In genomic region chr5:9427581-9428241, GRCm38 (mm10) we compare ENCODE assay signal across 8 mouse cellular contexts.
A peak's percentile ranks its signal among the peaks of the same experiment; 100 is the strongest.
DNase-seq lines count a peak whose midpoint lies in the region; ATAC-seq and TF ChIP-seq lines count a peak whose summit lies in the region.

No protein-coding gene starts in this region.

- H3K27me3 ChIP-seq in hindbrain, postnatal 0 days (ENCODE audit: insufficient read depth, low read length): no peaks in the 10 kb centered on the region

- no peak overlapping the region for H3K4me3 ChIP-seq in hindbrain, postnatal 0 days (ENCODE audit: low read length)

- 39% methylated on average over 10 of the region's 10 CpGs for WGBS in hindbrain, postnatal 0 days

- H3K9me3 ChIP-seq in hindbrain, postnatal 0 days (ENCODE audit: low read length): no peaks in the 10 kb centered on the region

- ATAC-seq in hindbrain, postnatal 0 days: peak; percentile 69

- H3K27ac ChIP-seq in hindbrain, postnatal 0 days: no peak overlapping the region

- no peaks in the 10 kb centered on the region for H3K4me1 ChIP-seq in hindbrain, postnatal 0 days (ENCODE audit: insufficient read depth, low read length)

- H3K36me3 ChIP-seq in hindbrain, postnatal 0 days (ENCODE audit: insufficient read depth, low read length): no peaks in the 10 kb centered on the region

- no peak overlapping the region for H3K4me2 ChIP-seq in hindbrain, postnatal 0 days (ENCODE audit: low read depth, low read length)

- DNase-seq in ovary, postnatal 14 days (ENCODE audit: low spot score): peak; percentile 9
- no peak for DNase-seq in ovary, adult 18-20 months (ENCODE audit: low spot score)
- DNase-seq in adrenal gland, adult 8-10 months: peak; percentile 2
- DNase-seq in embryo, embryonic 11.5 days (ENCODE audit: low read depth, low spot score): peak; percentile 34
- DNase-seq in hindbrain, postnatal 0 days (ENCODE audit: low spot score): peak; percentile 88
- DNase-seq in lung, postnatal 25 days (ENCODE audit: low spot score): peak; percentile 8
- DNase-seq in right cerebral cortex, postnatal 25 days: peak; percentile 18
- no peak for DNase-seq in urinary bladder, postnatal 4 days (ENCODE audit: low spot score in 2 of 2)

- peak; percentile 85 for TF ChIP-seq CTCF in hindbrain, postnatal 0 days (IDR thresholded peaks at IDR 0.05; ENCODE audit: low read depth)

- no peak overlapping the region for H3K9ac ChIP-seq in hindbrain, postnatal 0 days (replicated peaks; ENCODE audit: low read length)

Comparison
In these comparisons a context has a peak if more than half of its experiments do, and no peak if none do; other contexts are left out.
1. DNase-seq: peak in ovary, postnatal 14 days (single experiment), adrenal gland, adult 8-10 months (single experiment), embryo, embryonic 11.5 days (single experiment), hindbrain, postnatal 0 days (single experiment), lung, postnatal 25 days (single experiment) and right cerebral cortex, postnatal 25 days (single experiment); none in ovary, adult 18-20 months (single experiment) and urinary bladder, postnatal 4 days (0 of 2).